Mouse (Mus musculus) hindbrain, embryonic 13.5 days (tissue): ENCODE measurements around the gene Hes6. TPM values are rescaled to one million over a fixed set of nuclear protein-coding genes. Genes with fewer than 3 reads are reported as not detected.

Experiments used
- ATAC-seq: fragments of 200-750 bp; cut with Nextera tagmentation; 2 replicates; pipeline ENCODE4 v1.8.0; 2017; ENCODE audit warnings: moderate TSS enrichment; ENCODE audit not compliant: low FRiP score
- H3K27ac ChIP-seq: fragments of 300-500 bp; sonication (generic); 2 replicates; pipeline ENCODE4 v1.5.1; 2015; ENCODE audit warnings: inconsistent platforms, mild to moderate bottlenecking, moderate library complexity
- H3K27me3 ChIP-seq: fragments of 300-500 bp; sonication (generic); 2 replicates; pipeline ENCODE4 v1.6.1; 2015; ENCODE audit warnings: mild to moderate bottlenecking, inconsistent platforms
- H3K36me3 ChIP-seq: fragments of 300-500 bp; sonication (generic); 2 replicates; pipeline ENCODE4 v1.6.1; 2015; ENCODE audit warnings: mild to moderate bottlenecking, inconsistent platforms
- H3K4me1 ChIP-seq: fragments of 300-500 bp; sonication (generic); replicated peaks from 2 replicates; pipeline ENCODE4 v1.6.1; 2015; ENCODE audit warnings: inconsistent platforms
- H3K4me2 ChIP-seq: fragments of 300-500 bp; sonication (generic); 2 replicates; pipeline ENCODE4 v1.6.1; 2015; ENCODE audit warnings: inconsistent platforms, mild to moderate bottlenecking, moderate library complexity
- H3K4me3 ChIP-seq: fragments of 300-500 bp; sonication (generic); 2 replicates; pipeline ENCODE4 v1.5.1; 2015; ENCODE audit warnings: mild to moderate bottlenecking, inconsistent platforms
- H3K9ac ChIP-seq: fragments of 300-500 bp; sonication (generic); 2 replicates; pipeline ENCODE4 v1.6.1; 2015; ENCODE audit warnings: mild to moderate bottlenecking, inconsistent platforms
- H3K9me3 ChIP-seq: fragments of 300-500 bp; sonication (generic); 2 replicates; pipeline ENCODE4 v1.6.1; 2016; ENCODE audit warnings: inconsistent platforms
- WGBS: fragments of 180-500 bp; shearing (Covaris S2); methylation state at CpG from one replicate; pipeline ENCODE4 v1.1.7; 2015; 5-methylcytosine and 5-hydroxymethylcytosine counted together
- polyA plus RNA-seq: library from polyadenylated mRNA; unstranded; fragments of >200 nt; fragmentation: Nextera tagmentation; extraction: Ambion mirVana; gene quantifications from 2 replicates; pipeline ENCODE4 v1.2.1, GENCODE M21; 2015

Hes6 gene
- polyA plus RNA-seq, 1 experiment from 2014 or later = 207 TPM

- no peak for ATAC-seq
- no peak overlapping the region for H3K4me3 ChIP-seq
- no peaks in the 10 kb centered on the region for H3K27me3 ChIP-seq
- H3K27ac ChIP-seq = no peak overlapping the region
- H3K9me3 ChIP-seq = no peaks in the 10 kb centered on the region
- 98% methylated on average over 3 of the region's 3 CpGs for WGBS
- peaks cover 15% of the 10 kb centered on the region for H3K4me1 ChIP-seq
- no peak overlapping the region for H3K9ac ChIP-seq
- no peak overlapping the region for H3K4me2 ChIP-seq
- H3K36me3 ChIP-seq = peaks cover 69% of the 10 kb centered on the region
These were observed 23.2 kb upstream of the Hes6 start for GRCm38 (mm10) chr1:91437083-91437400.

GRCm38 (mm10) chr1:91436380-91437082, 22.7 kb upstream of the Hes6 start:
- Histone ChIP-seq H3K4me2 (no peak overlapping the region), H3K4me3 (no peak overlapping the region), H3K9ac (no peak overlapping the region), H3K27me3 (no peaks in the 10 kb centered on the region), H3K27ac (peak overlapping the region; percentile 42; the same call in 1 of the 2 replicates), H3K9me3 (no peaks in the 10 kb centered on the region), H3K4me1 (peaks cover 15% of the 10 kb centered on the region), H3K36me3 (peaks cover 67% of the 10 kb centered on the region)
- WGBS = 82% methylated on average over 6 of the region's 6 CpGs
- no peak for ATAC-seq

DNA sequence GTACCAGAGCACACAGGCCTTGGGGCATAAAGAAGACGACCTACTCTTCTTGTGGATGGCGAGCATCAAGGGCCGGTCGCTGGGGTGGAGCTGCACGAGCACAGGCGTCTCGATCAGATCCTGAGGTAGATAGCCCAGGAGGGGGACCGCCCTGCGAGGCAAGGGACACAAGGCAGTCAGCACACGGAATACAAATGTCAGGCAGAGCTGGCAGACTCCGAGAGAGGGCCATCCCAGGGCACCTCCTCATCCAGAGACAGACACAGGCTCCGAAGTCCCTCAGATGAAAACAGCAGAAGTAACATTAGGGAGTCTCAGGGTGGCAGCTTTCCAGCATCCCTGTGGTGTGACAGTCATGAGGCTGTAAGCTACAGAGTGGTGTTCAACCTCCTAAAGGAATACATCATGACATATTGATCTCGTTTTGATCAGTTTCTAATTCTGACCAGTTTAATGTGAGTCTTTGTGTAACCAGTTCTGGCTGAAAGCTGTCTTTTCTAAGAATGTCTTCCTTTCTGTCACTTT, 21.8 kb upstream of the Hes6 start:
- Histone ChIP-seq H3K4me1 (peaks cover 15% of the 10 kb centered on the region), H3K36me3 (peaks cover 70% of the 10 kb centered on the region), H3K4me2 (no peak overlapping the region), H3K4me3 (no peak overlapping the region), H3K27me3 (no peaks in the 10 kb centered on the region), H3K9me3 (no peaks in the 10 kb centered on the region), H3K27ac (no peak overlapping the region), H3K9ac (no peak overlapping the region)
- ATAC-seq = no peak
- WGBS = 81% methylated on average over 13 of the region's 13 CpGs

DNA sequence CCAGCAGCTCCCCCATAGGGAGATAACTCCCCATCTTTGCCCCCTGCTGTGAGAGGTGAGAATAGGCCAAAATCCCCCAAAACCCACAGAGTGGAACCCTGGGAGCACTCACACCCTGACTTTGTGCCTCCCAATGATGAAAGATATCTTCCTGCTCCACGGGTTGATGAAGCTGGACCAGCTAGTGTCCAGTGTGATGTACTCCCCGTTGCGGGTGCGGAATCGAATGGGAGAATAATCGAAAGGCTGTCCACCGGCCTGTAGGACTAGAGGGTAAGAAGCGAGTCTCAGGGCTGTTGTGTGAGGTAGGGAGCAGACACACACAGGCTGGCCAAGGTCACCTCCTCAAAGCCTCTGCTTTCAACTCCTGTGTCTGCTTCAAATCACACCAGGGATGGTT, 21.1 kb upstream of the Hes6 start:
- WGBS = 93% methylated on average over 8 of the region's 8 CpGs
- no peak for ATAC-seq
- no peaks in the 10 kb centered on the region for H3K9me3 ChIP-seq
- no peak overlapping the region for H3K9ac ChIP-seq
- no peak overlapping the region for H3K4me2 ChIP-seq
- no peak overlapping the region for H3K4me3 ChIP-seq
- H3K36me3 ChIP-seq = peaks cover 68% of the 10 kb centered on the region
- peaks cover 15% of the 10 kb centered on the region for H3K4me1 ChIP-seq
- H3K27ac ChIP-seq = no peak overlapping the region
- no peaks in the 10 kb centered on the region for H3K27me3 ChIP-seq

- no peak for ATAC-seq
- Histone ChIP-seq H3K27me3 (no peaks in the 10 kb centered on the region), H3K9ac (no peak overlapping the region), H3K36me3 (peaks cover 80% of the 10 kb centered on the region), H3K4me2 (no peak overlapping the region), H3K27ac (no peak overlapping the region), H3K9me3 (no peaks in the 10 kb centered on the region), H3K4me1 (peaks cover 3% of the 10 kb centered on the region), H3K4me3 (no peak overlapping the region)
- WGBS = 84% methylated on average over 7 of the region's 7 CpGs
These were observed 16.9 kb upstream of the Hes6 start for GRCm38 (mm10) chr1:91430761-91431160.

DNA sequence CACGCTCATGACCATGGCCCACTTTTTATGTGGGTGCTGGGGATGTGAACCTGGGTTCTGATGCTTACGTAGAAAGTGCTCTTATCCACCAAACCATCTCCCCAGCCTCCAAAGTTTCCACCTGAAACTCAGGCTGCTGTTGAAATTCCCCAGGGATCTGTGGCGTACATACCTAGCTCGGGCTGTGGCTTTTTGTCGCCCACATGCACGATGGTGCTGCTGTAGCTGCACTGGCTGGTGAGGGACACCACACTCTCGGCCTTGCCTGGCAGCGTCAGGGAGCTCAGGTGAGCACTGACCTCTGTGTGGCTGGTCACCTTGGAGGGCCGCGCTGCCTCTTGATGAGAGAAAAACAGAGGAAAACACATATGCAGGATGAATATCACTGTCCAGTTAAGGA, 15.4 kb upstream of the Hes6 start:
- H3K27ac ChIP-seq = no peak overlapping the region
- H3K4me3 ChIP-seq = no peak overlapping the region
- no peaks in the 10 kb centered on the region for H3K9me3 ChIP-seq
- 93% methylated on average over 10 of the region's 10 CpGs for WGBS
- ATAC-seq = no peak
- no peak overlapping the region for H3K4me2 ChIP-seq
- H3K27me3 ChIP-seq = no peaks in the 10 kb centered on the region
- peaks cover 72% of the 10 kb centered on the region for H3K36me3 ChIP-seq
- no peak overlapping the region for H3K9ac ChIP-seq
- H3K4me1 ChIP-seq = no peaks in the 10 kb centered on the region

- 36% methylated on average over 4 of the region's 4 CpGs for WGBS
- Histone ChIP-seq H3K27me3 (no peaks in the 10 kb centered on the region), H3K9me3 (no peaks in the 10 kb centered on the region), H3K4me3 (no peak overlapping the region), H3K27ac (no peak overlapping the region), H3K4me1 (no peaks in the 10 kb centered on the region), H3K9ac (no peak overlapping the region), H3K4me2 (no peak overlapping the region), H3K36me3 (peaks cover 76% of the 10 kb centered on the region)
- ATAC-seq = peak; percentile 75; the same call in 1 of the 2 replicates
These were observed 14.8 kb upstream of the Hes6 start for GRCm38 (mm10) chr1:91428614-91429013.

DNA sequence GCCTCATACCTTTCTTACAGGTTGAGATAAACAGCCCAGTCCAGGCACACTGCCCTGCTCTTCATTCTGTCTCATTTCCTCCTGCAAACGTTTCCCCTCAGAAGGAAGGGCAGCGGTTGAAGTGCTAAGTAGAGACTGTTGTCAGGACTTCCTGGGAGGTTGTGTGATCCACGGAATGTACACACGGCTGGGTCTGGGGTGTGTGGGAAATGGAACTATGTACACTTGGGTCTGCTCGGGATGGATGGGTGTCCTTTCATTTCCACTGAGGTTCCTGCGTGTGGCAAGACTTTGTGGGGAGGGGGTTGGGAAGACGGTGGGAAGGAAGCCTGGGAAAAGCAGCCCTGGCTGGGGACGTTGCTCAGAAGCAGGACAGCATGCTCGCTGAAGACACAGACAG, 12.6 kb upstream of the Hes6 start:
- Histone ChIP-seq H3K27me3 (no peaks in the 10 kb centered on the region), H3K4me2 (no peak overlapping the region), H3K27ac (no peak overlapping the region), H3K9me3 (no peaks in the 10 kb centered on the region), H3K9ac (no peak overlapping the region), H3K36me3 (peaks cover 61% of the 10 kb centered on the region), H3K4me3 (no peak overlapping the region), H3K4me1 (no peaks in the 10 kb centered on the region)
- WGBS = 85% methylated on average over 9 of the region's 9 CpGs
- ATAC-seq = no peak

DNA sequence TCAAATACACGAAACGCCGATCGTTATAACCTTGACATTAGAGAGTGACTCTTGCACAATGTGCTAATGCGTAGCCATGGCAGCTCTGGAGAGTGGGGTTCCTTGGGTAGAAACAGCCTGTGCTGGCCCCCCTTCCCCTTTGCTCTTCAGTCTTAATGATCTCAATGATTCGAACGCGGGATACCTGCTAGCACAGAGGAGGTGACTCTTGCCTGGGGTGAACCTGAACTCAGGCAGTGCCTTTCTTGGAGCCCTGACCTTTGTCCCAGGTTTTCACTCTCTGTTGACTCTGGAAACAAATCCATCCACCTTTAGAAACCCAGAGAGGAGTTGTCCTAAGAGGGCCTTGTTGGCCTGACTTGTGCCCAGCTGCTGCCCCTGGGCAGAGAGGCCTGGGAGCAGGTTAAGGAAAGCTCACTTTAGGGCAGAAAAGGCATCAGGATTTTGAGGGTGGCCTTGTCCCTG, 6.8 kb upstream of the Hes6 start:
- H3K27me3 ChIP-seq = no peaks in the 10 kb centered on the region
- H3K4me3 ChIP-seq = no peak overlapping the region
- H3K4me2 ChIP-seq = no peak overlapping the region
- no peak for ATAC-seq
- no peak overlapping the region for H3K27ac ChIP-seq
- no peaks in the 10 kb centered on the region for H3K4me1 ChIP-seq
- no peaks in the 10 kb centered on the region for H3K9me3 ChIP-seq
- 0 out of 2 replicates have a peak overlapping the region, but pooled peaks have one; percentile 9 for H3K9ac ChIP-seq
- peaks cover 58% of the 10 kb centered on the region for H3K36me3 ChIP-seq
- 91% methylated on average over 8 of the region's 8 CpGs for WGBS

DNA sequence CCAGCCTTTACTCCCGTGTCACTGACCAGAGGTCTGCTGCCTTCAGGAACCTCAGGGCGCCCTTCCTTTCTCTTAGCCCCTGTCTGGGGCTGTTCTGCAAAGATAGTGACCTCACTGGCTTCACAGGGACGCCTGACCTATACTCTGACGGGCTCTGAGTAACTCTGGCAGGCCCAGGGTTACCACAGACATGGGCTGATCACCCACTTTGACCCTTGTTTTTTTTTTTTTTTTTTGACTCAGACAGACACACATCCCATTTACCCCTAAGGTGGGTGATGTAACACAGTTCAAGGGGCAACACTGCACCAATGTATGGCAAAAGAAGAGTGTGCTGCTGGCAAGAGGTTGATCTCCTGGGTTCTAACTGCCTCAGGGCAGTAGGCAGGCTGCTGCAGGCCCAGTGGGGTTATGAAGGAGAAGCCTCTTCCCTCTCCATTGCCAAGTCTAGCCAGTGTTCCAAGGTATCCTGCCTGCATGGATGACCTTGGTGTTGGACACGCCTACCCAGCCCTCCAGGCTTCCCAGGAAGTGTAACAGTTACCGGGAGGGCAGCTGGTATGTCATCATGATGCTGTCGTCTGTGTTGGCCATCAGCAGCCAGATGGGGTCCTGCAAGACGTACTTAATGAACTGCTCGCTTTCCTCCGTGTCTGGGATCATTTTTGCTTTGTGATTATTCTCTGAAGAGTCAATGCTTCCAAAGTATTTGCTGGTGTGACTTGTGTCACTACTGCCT, 6.2 kb upstream of the Hes6 start:
- whole genome bisulfite sequencing = 60% methylated on average over 10 of the region's 10 CpGs
- Histone ChIP-seq H3K27me3 (no peaks in the 10 kb centered on the region), H3K4me1 (peaks cover 5% of the 10 kb centered on the region), H3K27ac (no peak overlapping the region), H3K9me3 (no peaks in the 10 kb centered on the region), H3K9ac (no peak overlapping the region), H3K4me3 (no peak overlapping the region), H3K36me3 (peaks cover 56% of the 10 kb centered on the region), H3K4me2 (no peak overlapping the region)
- ATAC-seq = no peak

GRCm38 (mm10) chr1:91417991-91418390, 4.2 kb upstream of the Hes6 start:
- peaks cover 42% of the 10 kb centered on the region for H3K36me3 ChIP-seq
- H3K27ac ChIP-seq = no peak overlapping the region
- no peak overlapping the region for H3K4me2 ChIP-seq
- no peak for ATAC-seq
- H3K9me3 ChIP-seq = no peaks in the 10 kb centered on the region
- H3K4me3 ChIP-seq = no peak overlapping the region
- H3K9ac ChIP-seq = no peak overlapping the region
- peaks cover 21% of the 10 kb centered on the region for H3K4me1 ChIP-seq
- H3K27me3 ChIP-seq = no peaks in the 10 kb centered on the region
- WGBS = 70% methylated on average over 1 of the region's 1 CpGs

- H3K4me1 ChIP-seq = peaks cover 43% of the 10 kb centered on the region
- peak overlapping the region; percentile 96 for H3K27ac ChIP-seq
- WGBS = 58% methylated on average over 5 of the region's 5 CpGs
- H3K4me2 ChIP-seq = 0 out of 2 replicates have a peak overlapping the region, but pooled peaks have one; percentile 95
- H3K36me3 ChIP-seq = peaks cover 35% of the 10 kb centered on the region
- no peak for ATAC-seq
- H3K27me3 ChIP-seq = no peaks in the 10 kb centered on the region
- H3K4me3 ChIP-seq = no peak overlapping the region
- no peaks in the 10 kb centered on the region for H3K9me3 ChIP-seq
- peak overlapping the region; percentile 92; the same call in 1 of the 2 replicates for H3K9ac ChIP-seq
These were observed 1.5 kb upstream of the Hes6 start for GRCm38 (mm10) chr1:91415311-91415710.
